13 mouse cellular contexts compared by ENCODE assay signal in genomic region chr5:114731969-114732368, GRCm38 (mm10).
"Had no signal": no experiment of that assay in that cellular context is flagged by ENCODE, and none has a peak within 500 bp of the region (broad histone marks: within the 10 kb centered on the region; RNA-seq: fewer than 3 reads in every experiment).

No protein-coding gene starts in this region.

- H3K27me3 ChIP-seq: midbrain, embryonic 12.5 days; neural tube, embryonic 12.5 days had no signal

- H3K4me1 ChIP-seq: midbrain, embryonic 10.5 days; midbrain, embryonic 12.5 days; neural tube, embryonic 12.5 days had no signal

- H3K9me3 ChIP-seq: midbrain, embryonic 10.5 days; midbrain, embryonic 12.5 days; neural tube, embryonic 12.5 days had no signal

- H3K9ac ChIP-seq: lung, embryonic 14.5 days; midbrain, embryonic 12.5 days; neural tube, embryonic 12.5 days had no signal

- H3K27ac ChIP-seq: midbrain, embryonic 10.5 days; midbrain, embryonic 12.5 days; neural tube, embryonic 12.5 days had no signal

- H3K4me2 ChIP-seq: lung, embryonic 14.5 days; midbrain, embryonic 12.5 days; neural tube, embryonic 12.5 days had no signal

- DNase-seq: lung, adult 18-20 months; lung, embryonic 14.5 days; lung, postnatal 10 days; lung, postnatal 4 days; midbrain, embryonic 14.5 days; right cerebral cortex, postnatal 14 days; thymus, adult 18-20 months; thymus, postnatal 14 days; thymus, postnatal 36 days had no signal

- H3K4me3 ChIP-seq: midbrain, embryonic 10.5 days; midbrain, embryonic 12.5 days; myocyte; neural tube, embryonic 12.5 days had no signal
